Mouse (Mus musculus): ENCODE results near the gene Cel.

GRCm38 (mm10) chr2:28524406-28524805 lies 38.8 kb downstream of the Cel start:
- TF ChIP-seq NELFE (IDR thresholded peaks at IDR 0.05; ENCODE audit: low read depth, low read length) (no peak), ETS1 (IDR thresholded peaks at IDR 0.05; ENCODE audit: low read depth, low read length) (no peak), CTCF (IDR thresholded peaks at IDR 0.05 in 2 of 3, conservative IDR thresholded peaks at IDR 0.05 in 1 of 3; ENCODE audit: control insufficient read depth in 1 of 3, insufficient read depth in 1 of 3, low read depth in 2 of 3, low read length in 3 of 3, poor library complexity in 1 of 3, severe bottlenecking in 1 of 3) (no peak), POLR2A (IDR thresholded peaks at IDR 0.05; ENCODE audit: control insufficient read depth in 1 of 2, insufficient read depth in 1 of 2, low read depth in 1 of 2, low read length in 2 of 2, poor library complexity in 1 of 2) (no peak), TAL1 (IDR thresholded peaks at IDR 0.05; ENCODE audit: low read length) (no peak), MAFK (IDR thresholded peaks at IDR 0.05; ENCODE audit: borderline replicate concordance, low read depth, low read length) (no peak), EP300 (IDR thresholded peaks at IDR 0.05; ENCODE audit: low read depth in 1 of 2, low read length in 2 of 2) (no peak), E2F4 (IDR thresholded peaks at IDR 0.05; ENCODE audit: borderline replicate concordance, low read depth, low read length) (no peak), CHD1 (IDR thresholded peaks at IDR 0.05; ENCODE audit: low read depth, low read length) (no peak), ELF1 (IDR thresholded peaks at IDR 0.05; ENCODE audit: low read depth, low read length) (no peak), MEF2A (IDR thresholded peaks at IDR 0.05; ENCODE audit: extremely low read depth, insufficient replicate concordance, low read depth, low read length, poor library complexity, severe bottlenecking) (no peak), POLR2AphosphoS5 (IDR thresholded peaks at IDR 0.05; ENCODE audit: borderline replicate concordance, low read depth, low read length) (no peak)
